Mouse (Mus musculus) limb, embryonic 11.5 days (tissue): ENCODE data around the gene Dcakd. TPM values are rescaled to one million over a fixed set of nuclear protein-coding genes. Genes with fewer than 3 reads are reported as not detected.

ENCODE experiments used
- ATAC-seq: fragments of 200-750 bp; cut with Nextera tagmentation; 2 replicates; pipeline ENCODE4 v1.8.0; 2017; ENCODE audit warnings: low read depth; ENCODE audit not compliant: insufficient number of reproducible peaks, low FRiP score, low TSS enrichment
- DNase-seq: peaks from one replicate; pipeline ENCODE4 v3.0.0-alpha.2; 2015; ENCODE audit warnings: low spot score
- H3K27ac ChIP-seq: fragments of 300-500 bp; sonication (generic); replicated peaks from 2 replicates; pipeline ENCODE4 v1.5.1; 2014; ENCODE audit warnings: low read depth, mild to moderate bottlenecking, low read length
- H3K27me3 ChIP-seq: fragments of 300-500 bp; sonication (generic); 2 replicates; pipeline ENCODE4 v1.6.1; 2014; ENCODE audit warnings: mild to moderate bottlenecking, low read length, mixed read lengths; ENCODE audit not compliant: control insufficient read depth, insufficient read depth
- H3K36me3 ChIP-seq: fragments of 300-500 bp; sonication (generic); 2 replicates; pipeline ENCODE4 v1.6.1; 2014; ENCODE audit warnings: mild to moderate bottlenecking, low read length, moderate library complexity, mixed read lengths; ENCODE audit not compliant: control insufficient read depth, insufficient read depth
- H3K4me1 ChIP-seq: fragments of 300-500 bp; sonication (generic); 2 replicates; pipeline ENCODE4 v1.6.1; 2014; ENCODE audit warnings: low read length, mixed read lengths; ENCODE audit not compliant: control insufficient read depth, insufficient read depth
- H3K4me2 ChIP-seq: fragments of 300-500 bp; sonication (generic); 2 replicates; pipeline ENCODE4 v1.6.1; 2014; ENCODE audit warnings: low read depth, mild to moderate bottlenecking, moderate library complexity; ENCODE audit not compliant: severe bottlenecking
- H3K4me3 ChIP-seq: fragments of 300-500 bp; sonication (generic); 2 replicates; pipeline ENCODE4 v1.5.1; 2014; ENCODE audit warnings: low read depth, low read length
- H3K9ac ChIP-seq: fragments of 300-500 bp; sonication (generic); 2 replicates; pipeline ENCODE4 v1.6.1; 2014; ENCODE audit warnings: mild to moderate bottlenecking, low read length
- H3K9me3 ChIP-seq: fragments of 300-500 bp; sonication (generic); 2 replicates; pipeline ENCODE4 v1.6.1; 2016; ENCODE audit warnings: low read length; ENCODE audit not compliant: control insufficient read depth
- WGBS: fragments of 180-500 bp; shearing (Covaris S2); extraction: QIAGEN DNeasy Blood & Tissue Kit; methylation state at CpG from one replicate; pipeline ENCODE4 v1.1.7; 2014; 5-methylcytosine and 5-hydroxymethylcytosine counted together
- polyA plus RNA-seq: library from polyadenylated mRNA; unstranded; fragments of >200 nt; fragmentation: Nextera tagmentation; extraction: Ambion mirVana; gene quantifications from 2 replicates; pipeline ENCODE4 v1.2.1, GENCODE M21; 2014

The Dcakd gene
- polyA plus RNA-seq, 1 experiment from 2014 or later: 349 TPM

GRCm38 (mm10) chr11:102991681-102992080, 36.5 kb downstream of the Dcakd start:
- H3K9me3 ChIP-seq: no peaks in the 10 kb centered on the region
- peak overlapping the region; percentile 40 for H3K9ac ChIP-seq
- peak overlapping the region; percentile 41 for H3K4me2 ChIP-seq
- peaks cover 33% of the 10 kb centered on the region for H3K27me3 ChIP-seq
- no peak overlapping the region for H3K27ac ChIP-seq
- peaks cover 12% of the 10 kb centered on the region for H3K36me3 ChIP-seq
- ATAC-seq (no peak), DNase-seq (peak; percentile 65)
- WGBS: under 1% methylated on average over 16 of the region's 16 CpGs
- H3K4me3 ChIP-seq: peak overlapping the region; percentile 10
- H3K4me1 ChIP-seq: peaks cover 13% of the 10 kb centered on the region

- Histone ChIP-seq H3K27ac (no peak overlapping the region), H3K36me3 (peaks cover 5% of the 10 kb centered on the region), H3K9me3 (no peaks in the 10 kb centered on the region), H3K27me3 (peaks cover 33% of the 10 kb centered on the region), H3K4me3 (peak overlapping the region; percentile 31), H3K4me2 (peak overlapping the region; percentile 81), H3K4me1 (peaks cover 13% of the 10 kb centered on the region), H3K9ac (peak overlapping the region; percentile 48)
- WGBS: 2% methylated on average over 29 of the region's 29 CpGs
- DNase-seq (no peak), ATAC-seq (no peak)
Measured at GRCm38 (mm10) chr11:102990152-102990663, 37.9 kb downstream of the Dcakd start.

DNA sequence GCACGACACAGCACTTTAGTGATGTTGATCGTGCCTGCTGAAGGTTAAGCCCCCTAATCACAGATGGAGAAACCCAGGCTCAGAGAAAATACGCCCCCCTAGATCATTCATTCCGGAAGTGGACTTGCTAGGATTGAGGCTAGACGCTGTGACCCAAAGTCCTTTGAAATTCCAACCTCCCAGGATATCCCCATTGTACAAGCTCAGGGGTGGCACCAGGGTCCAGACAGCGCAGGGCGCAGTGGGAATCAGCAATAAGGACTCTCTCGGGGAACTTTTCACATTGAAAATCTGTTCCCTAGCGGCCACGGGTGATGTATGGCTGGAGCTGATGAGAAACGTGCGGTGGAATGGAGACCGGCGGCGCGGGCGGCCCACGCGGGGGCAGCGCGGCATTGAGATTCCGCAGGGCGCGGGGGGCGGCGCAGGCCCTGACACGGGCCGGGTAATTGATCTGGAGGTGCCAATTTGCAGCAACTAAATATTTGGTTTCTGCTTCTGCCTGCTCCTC, 38.4 kb downstream of the Dcakd start:
- Histone ChIP-seq H3K9me3 (no peaks in the 10 kb centered on the region), H3K4me2 (peak overlapping the region; percentile 81), H3K36me3 (no peaks in the 10 kb centered on the region; the same call in 1 of the 2 replicates), H3K9ac (peak overlapping the region; percentile 48), H3K27ac (no peak overlapping the region), H3K27me3 (peaks cover 33% of the 10 kb centered on the region), H3K4me3 (peak overlapping the region; percentile 31), H3K4me1 (peaks cover 13% of the 10 kb centered on the region)
- WGBS: 7% methylated on average over 28 of the region's 28 CpGs
- peak; percentile 54 for DNase-seq
- ATAC-seq: no peak

DNA sequence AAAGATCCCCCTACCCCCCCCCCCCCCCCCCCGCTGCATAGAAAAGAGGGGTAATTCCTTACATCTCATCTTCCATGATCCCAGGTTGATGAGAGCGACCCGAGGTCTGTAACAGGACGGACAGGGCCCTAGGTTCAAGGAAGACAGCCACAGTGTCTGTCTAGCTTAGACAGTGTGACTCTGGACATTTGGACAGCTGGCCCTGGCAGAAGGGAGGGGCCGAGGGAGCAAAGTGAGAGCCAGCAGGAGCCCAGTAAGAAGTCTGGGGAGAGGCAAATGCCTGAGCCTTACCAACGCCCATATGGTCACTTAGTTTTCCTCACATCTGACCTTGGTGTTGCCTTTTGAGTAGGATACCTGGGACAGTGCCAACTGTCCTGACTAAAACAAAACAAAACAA, 43.0 kb downstream of the Dcakd start:
- Histone ChIP-seq H3K36me3 (no peaks in the 10 kb centered on the region), H3K9me3 (no peaks in the 10 kb centered on the region), H3K4me1 (peaks cover 2% of the 10 kb centered on the region; the same call in 1 of the 2 replicates), H3K4me2 (no peak overlapping the region), H3K4me3 (no peak overlapping the region), H3K27me3 (peaks cover 15% of the 10 kb centered on the region), H3K27ac (no peak overlapping the region), H3K9ac (no peak overlapping the region)
- no peak for DNase-seq
- no peak for ATAC-seq
- 48% methylated on average over 5 of the region's 6 CpGs for WGBS

DNA sequence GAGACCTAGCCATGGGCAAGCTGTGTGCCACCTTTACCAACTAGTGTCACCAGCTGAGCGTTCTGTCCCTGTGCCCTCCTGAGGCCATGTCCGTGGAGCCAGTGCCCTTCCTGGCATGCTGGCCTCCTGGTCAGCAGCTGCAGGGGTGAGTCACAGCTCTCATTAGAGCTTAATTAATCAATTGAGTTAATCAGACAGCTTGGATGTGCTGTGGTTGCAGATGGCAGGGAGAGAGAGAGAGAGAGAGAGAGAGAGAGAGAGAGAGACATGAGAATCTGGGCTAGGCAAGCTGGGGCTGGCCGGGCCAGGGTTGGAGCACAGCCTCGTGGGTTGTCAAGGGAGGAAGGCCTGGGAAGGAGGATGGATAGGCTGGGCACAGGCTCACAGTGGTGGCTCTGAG, 43.5 kb downstream of the Dcakd start:
- Histone ChIP-seq H3K27me3 (peaks cover 13% of the 10 kb centered on the region), H3K4me3 (no peak overlapping the region), H3K4me2 (no peak overlapping the region), H3K9me3 (no peaks in the 10 kb centered on the region), H3K4me1 (no peaks in the 10 kb centered on the region), H3K27ac (no peak overlapping the region), H3K36me3 (no peaks in the 10 kb centered on the region), H3K9ac (no peak overlapping the region)
- WGBS: 74% methylated on average over 4 of the region's 4 CpGs
- ATAC-seq: no peak
- no peak for DNase-seq

GRCm38 (mm10) chr11:102984086-102984485, 44.0 kb downstream of the Dcakd start:
- H3K4me3 ChIP-seq: no peak overlapping the region
- H3K9ac ChIP-seq: no peak overlapping the region
- H3K9me3 ChIP-seq: no peaks in the 10 kb centered on the region
- peaks cover 8% of the 10 kb centered on the region; the same call in 1 of the 2 replicates for H3K27me3 ChIP-seq
- WGBS: 93% methylated on average over 9 of the region's 9 CpGs
- no peak overlapping the region for H3K27ac ChIP-seq
- ATAC-seq (no peak), DNase-seq (no peak)
- no peak overlapping the region for H3K4me2 ChIP-seq
- H3K36me3 ChIP-seq: no peaks in the 10 kb centered on the region
- H3K4me1 ChIP-seq: no peaks in the 10 kb centered on the region

- DNase-seq: no peak
- no peak overlapping the region for H3K4me2 ChIP-seq
- WGBS: 66% methylated on average over 10 of the region's 10 CpGs
- H3K4me3 ChIP-seq: no peak overlapping the region
- no peaks in the 10 kb centered on the region for H3K27me3 ChIP-seq
- no peak overlapping the region for H3K9ac ChIP-seq
- no peak overlapping the region for H3K27ac ChIP-seq
- H3K4me1 ChIP-seq: no peaks in the 10 kb centered on the region
- H3K36me3 ChIP-seq: no peaks in the 10 kb centered on the region
- ATAC-seq: no peak
- no peaks in the 10 kb centered on the region for H3K9me3 ChIP-seq
Measured at GRCm38 (mm10) chr11:102981151-102981890, 46.8 kb downstream of the Dcakd start.

DNA sequence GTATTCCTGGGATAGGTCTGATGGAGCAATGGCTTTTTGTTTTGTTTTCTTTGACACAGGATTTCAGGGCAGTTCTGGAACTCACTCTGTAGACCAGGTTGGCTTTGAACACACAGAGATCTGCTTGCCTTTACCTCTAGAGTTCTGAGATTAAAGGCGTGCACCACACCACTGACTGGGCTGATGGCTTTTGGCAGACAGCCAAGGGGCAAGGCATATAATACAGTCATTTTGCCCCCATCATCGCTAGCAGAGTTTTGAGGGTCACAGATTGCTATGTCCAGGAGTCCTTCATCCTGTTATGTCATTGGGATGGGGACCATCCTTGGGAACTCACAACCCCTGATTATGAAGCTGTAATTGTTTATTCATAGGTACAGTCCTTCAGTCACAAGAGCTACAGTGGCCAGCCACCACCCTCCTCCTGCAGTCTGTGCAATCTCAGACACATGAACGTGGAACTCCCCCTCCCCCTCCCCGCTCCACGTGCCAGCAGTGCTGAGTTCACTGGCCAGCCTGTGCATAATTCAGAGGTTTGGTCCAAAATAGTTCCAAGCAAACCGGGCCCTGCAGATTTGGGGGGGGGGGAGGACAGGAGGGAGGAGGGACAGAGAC, 50.0 kb downstream of the Dcakd start:
- no peak overlapping the region for H3K9ac ChIP-seq
- H3K27me3 ChIP-seq: no peaks in the 10 kb centered on the region
- H3K27ac ChIP-seq: no peak overlapping the region
- ATAC-seq (no peak), DNase-seq (no peak)
- no peaks in the 10 kb centered on the region for H3K36me3 ChIP-seq
- WGBS: 60% methylated on average over 6 of the region's 6 CpGs
- no peaks in the 10 kb centered on the region for H3K9me3 ChIP-seq
- H3K4me1 ChIP-seq: no peaks in the 10 kb centered on the region
- H3K4me2 ChIP-seq: no peak overlapping the region
- no peak overlapping the region for H3K4me3 ChIP-seq
